Mouse (Mus musculus): ENCODE measurements at regions not wholly inside any gene's neighbourhood (a gene's known extent, or its start where the extent isn't known, plus 50 kb on each side); places are given as distances from the start of the nearest gene placed in this dataset.

- in situ Hi-C loops (cut with MboI, MseI), result no loop called here
Measured at GRCm38 (mm10) chr16:70621750-70622149, 308.0 kb downstream of the Gbe1 start.

- in situ Hi-C loops (cut with MboI, MseI), result no loop called here
Measured at GRCm38 (mm10) chr16:70643630-70644264, 330.0 kb downstream of the Gbe1 start.

GRCm38 (mm10) chr16:70644695-70645279 is 331.0 kb downstream of the Gbe1 start:
- in situ Hi-C loops (cut with MboI, MseI), result no loop called here

- in situ Hi-C loops (cut with MboI, MseI), result no loop called here
Measured at GRCm38 (mm10) chr16:70654429-70655081, 340.8 kb downstream of the Gbe1 start.

- in situ Hi-C loops (cut with MboI, MseI), result no loop called here
Measured at GRCm38 (mm10) chr16:70689826-70690225, 376.1 kb downstream of the Gbe1 start.

GRCm38 (mm10) chr16:70724722-70725284 is 411.1 kb downstream of the Gbe1 start:
- in situ Hi-C loops (cut with MboI, MseI), result no loop called here

GRCm38 (mm10) chr16:70725291-70725801 is 411.6 kb downstream of the Gbe1 start:
- in situ Hi-C loops (cut with MboI, MseI), result no loop called here

GRCm38 (mm10) chr16:70733016-70733415 is 419.3 kb downstream of the Gbe1 start:
- in situ Hi-C loops (cut with MboI, MseI), result no loop called here

- in situ Hi-C loops (cut with MboI, MseI), result no loop called here
Measured at GRCm38 (mm10) chr16:70740046-70740445, 426.3 kb downstream of the Gbe1 start.

- in situ Hi-C loops (cut with MboI, MseI), result no loop called here
Measured at GRCm38 (mm10) chr16:70754228-70754627, 440.5 kb downstream of the Gbe1 start.

- in situ Hi-C loops (cut with MboI, MseI), result no loop called here
Measured at GRCm38 (mm10) chr16:70798061-70798460, 484.3 kb downstream of the Gbe1 start.

- in situ Hi-C loops (cut with MboI, MseI), result no loop called here
Measured at GRCm38 (mm10) chr16:70803549-70803948, 489.8 kb downstream of the Gbe1 start.

- in situ Hi-C loops (cut with MboI, MseI), result no loop called here
Measured at GRCm38 (mm10) chr16:70825910-70826309, 512.2 kb downstream of the Gbe1 start.

- in situ Hi-C loops (cut with MboI, MseI), result no loop called here
Measured at GRCm38 (mm10) chr16:70835006-70835405, 521.3 kb downstream of the Gbe1 start.

GRCm38 (mm10) chr16:70838139-70838538 is 524.4 kb downstream of the Gbe1 start:
- in situ Hi-C loops (cut with MboI, MseI), result no loop called here

- in situ Hi-C loops (cut with MboI, MseI), result no loop called here
Measured at GRCm38 (mm10) chr16:70868241-70868640, 554.5 kb downstream of the Gbe1 start.

GRCm38 (mm10) chr16:70869205-70869604 is 555.5 kb downstream of the Gbe1 start:
- in situ Hi-C loops (cut with MboI, MseI), result no loop called here

GRCm38 (mm10) chr16:70874080-70874479 is 560.3 kb downstream of the Gbe1 start:
- in situ Hi-C loops (cut with MboI, MseI), result no loop called here

- in situ Hi-C loops (cut with MboI, MseI), result loop anchor here (10.0 kb wide), 1 partner anchor 454 kb away; no protein-coding TSS in a partner anchor
Measured at GRCm38 (mm10) chr16:70880678-70881077, 566.9 kb downstream of the Gbe1 start.

GRCm38 (mm10) chr16:70881098-70881850 is 567.5 kb downstream of the Gbe1 start:
- in situ Hi-C loops (cut with MboI, MseI), result loop anchor here (10.0 kb wide), 1 partner anchor 454 kb away; no protein-coding TSS in a partner anchor

GRCm38 (mm10) chr16:70900085-70900484 is 586.3 kb downstream of the Gbe1 start:
- in situ Hi-C loops (cut with MboI, MseI), result no loop called here

GRCm38 (mm10) chr16:70920047-70920446 is 606.3 kb downstream of the Gbe1 start:
- in situ Hi-C loops (cut with MboI, MseI), result no loop called here

Measured in T-helper 2 cell (primary cell).